Mouse (Mus musculus): Measurements from ENCODE around the gene Pde6d.

The Pde6d gene

GRCm38 (mm10) chr1:86503165-86503747 is 79.2 kb downstream of the Pde6d start:
- DNase-seq (ENCODE audit: low spot score) = peak; percentile 72

- DNase-seq (ENCODE audit: low spot score) = no peak
These were observed 80.0 kb downstream of the Pde6d start for GRCm38 (mm10) chr1:86502221-86503048.

- DNase-seq (ENCODE audit: low spot score) = peak; percentile 85
These were observed 80.9 kb downstream of the Pde6d start for GRCm38 (mm10) chr1:86501559-86501958.

GRCm38 (mm10) chr1:86501114-86501532 is 81.3 kb downstream of the Pde6d start:
- DNase-seq (ENCODE audit: low spot score) = no peak

GRCm38 (mm10) chr1:86500681-86501080 is 81.7 kb downstream of the Pde6d start:
- no peak for DNase-seq (ENCODE audit: low spot score)

- DNase-seq (ENCODE audit: low spot score) = no peak
These were observed 82.5 kb downstream of the Pde6d start for GRCm38 (mm10) chr1:86499903-86500302.

- no peak for DNase-seq (ENCODE audit: low spot score)
These were observed 83.8 kb downstream of the Pde6d start for GRCm38 (mm10) chr1:86498611-86499010.

- peak; percentile 35 for DNase-seq (ENCODE audit: low spot score)
These were observed 84.4 kb downstream of the Pde6d start for GRCm38 (mm10) chr1:86497986-86498385.

GRCm38 (mm10) chr1:86497361-86497760 is 85.1 kb downstream of the Pde6d start:
- DNase-seq (ENCODE audit: low spot score) = peak; percentile 54

- no peak for DNase-seq (ENCODE audit: low spot score)
These were observed 86.1 kb downstream of the Pde6d start for GRCm38 (mm10) chr1:86496340-86496739.

- no peak for DNase-seq (ENCODE audit: low spot score)
These were observed 88.6 kb downstream of the Pde6d start for GRCm38 (mm10) chr1:86493783-86494182.

Data from testis, postnatal 14 days (tissue).